Mouse (Mus musculus) E14TG2a.4 (cell line): ENCODE results near the gene Pglyrp1.

Source experiments
- H3K27me3 ChIP-seq: 2 replicates; pipeline ENCODE4 v1.6.1; 2014; ENCODE audit warnings: low read length, control low read depth; ENCODE audit not compliant: insufficient read depth
- H3K36me3 ChIP-seq: 2 replicates; pipeline ENCODE4 v1.6.1; 2014; ENCODE audit warnings: low read length, control low read depth; ENCODE audit not compliant: insufficient read depth
- H3K4me1 ChIP-seq: replicated peaks from 2 replicates; pipeline ENCODE4 v1.6.1; 2014; ENCODE audit warnings: low read depth, low read length, control low read depth
- H3K4me3 ChIP-seq: replicated peaks from 2 replicates; pipeline ENCODE4 v1.5.1; 2014; ENCODE audit warnings: mild to moderate bottlenecking, low read length
- H3K9me3 ChIP-seq: 2 replicates; pipeline ENCODE4 v1.6.1; 2014; ENCODE audit warnings: low read length, control low read depth
- CTCF ChIP-seq: conservative IDR thresholded peaks from 2 replicates; pipeline ENCODE4 v1.5.1; 2014; ENCODE audit warnings: low read length
- NANOG ChIP-seq: IDR thresholded peaks from 2 replicates; pipeline ENCODE4 v1.6.1; 2014; ENCODE audit warnings: borderline replicate concordance, low read length, mixed read lengths
- POU5F1 ChIP-seq: IDR thresholded peaks from 2 replicates; pipeline ENCODE4 v1.6.1; 2014; ENCODE audit warnings: low read length, borderline replicate concordance

Pglyrp1 gene

GRCm38 (mm10) chr7:18893651-18894430 lies 22.7 kb downstream of the Pglyrp1 start:
- Histone ChIP-seq H3K36me3 (peaks cover 49% of the 10 kb centered on the region), H3K4me1 (peaks cover 23% of the 10 kb centered on the region), H3K9me3 (no peaks in the 10 kb centered on the region), H3K4me3 (peak overlapping the region; percentile 76), H3K27me3 (peaks cover 18% of the 10 kb centered on the region)
- TF ChIP-seq NANOG (no peak), CTCF (no peak), POU5F1 (no peak)

DNA sequence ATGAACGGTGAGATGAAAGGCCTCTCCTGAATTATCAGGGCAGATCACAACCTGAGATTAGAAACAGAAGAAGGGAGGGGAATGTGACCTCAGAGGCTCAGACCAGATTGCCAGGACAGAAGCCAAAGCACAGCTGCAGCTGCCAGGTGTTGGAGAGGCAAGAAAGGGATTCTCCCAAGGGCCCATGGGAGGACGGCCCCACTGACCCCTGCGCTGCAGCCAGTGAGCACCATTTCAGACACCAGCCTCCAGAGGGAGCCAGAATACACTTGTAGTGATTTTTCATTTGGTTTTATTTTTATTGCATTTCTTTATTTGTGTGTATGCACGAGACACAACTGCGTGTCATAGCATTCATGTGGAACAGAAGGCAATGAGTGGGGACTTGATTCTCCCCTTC lies 25.4 kb downstream of the Pglyrp1 start:
- H3K36me3 ChIP-seq = peaks cover 46% of the 10 kb centered on the region
- no peak overlapping the region for H3K4me3 ChIP-seq
- peaks cover 24% of the 10 kb centered on the region for H3K4me1 ChIP-seq
- no peaks in the 10 kb centered on the region for H3K9me3 ChIP-seq
- TF ChIP-seq CTCF (peak; percentile 29), POU5F1 (no peak), NANOG (no peak)
- H3K27me3 ChIP-seq = peaks cover 18% of the 10 kb centered on the region

GRCm38 (mm10) chr7:18900513-18900912 lies 29.4 kb downstream of the Pglyrp1 start:
- H3K27me3 ChIP-seq = no peaks in the 10 kb centered on the region
- peaks cover 33% of the 10 kb centered on the region for H3K4me1 ChIP-seq
- no peak overlapping the region for H3K4me3 ChIP-seq
- H3K36me3 ChIP-seq = peaks cover 62% of the 10 kb centered on the region
- H3K9me3 ChIP-seq = no peaks in the 10 kb centered on the region
- TF ChIP-seq CTCF (no peak), NANOG (no peak), POU5F1 (no peak)

DNA sequence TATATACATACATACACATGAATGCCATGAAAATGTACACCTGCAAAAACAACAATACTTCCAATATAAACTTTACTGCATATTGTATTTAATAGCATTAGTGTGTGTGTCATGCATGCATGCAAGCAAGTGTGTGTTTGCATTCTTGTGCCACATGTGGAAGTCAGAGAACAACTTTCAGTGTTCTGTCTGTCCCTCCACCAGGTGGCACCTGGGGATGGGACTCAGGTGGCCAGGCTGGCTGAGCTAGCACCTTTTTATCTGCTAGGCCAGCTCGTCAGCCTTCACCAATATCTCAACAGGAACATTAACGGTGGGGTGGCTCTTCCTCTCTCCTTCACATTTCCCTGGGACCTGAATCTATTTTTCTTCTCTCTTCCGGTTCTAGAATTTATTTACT lies 31.4 kb downstream of the Pglyrp1 start:
- H3K4me1 ChIP-seq = peaks cover 49% of the 10 kb centered on the region
- H3K36me3 ChIP-seq = peaks cover 63% of the 10 kb centered on the region
- no peaks in the 10 kb centered on the region for H3K9me3 ChIP-seq
- no peak for TF ChIP-seq POU5F1
- TF ChIP-seq NANOG = no peak
- no peak for TF ChIP-seq CTCF
- no peaks in the 10 kb centered on the region for H3K27me3 ChIP-seq
- H3K4me3 ChIP-seq = no peak overlapping the region

- H3K4me1 ChIP-seq = peaks cover 70% of the 10 kb centered on the region
- H3K36me3 ChIP-seq = peaks cover 53% of the 10 kb centered on the region
- H3K9me3 ChIP-seq = no peaks in the 10 kb centered on the region
- no peaks in the 10 kb centered on the region for H3K27me3 ChIP-seq
- TF ChIP-seq NANOG (no peak), POU5F1 (no peak), CTCF (no peak)
- H3K4me3 ChIP-seq = peak overlapping the region; percentile 32; the same call in 1 of the 2 replicates
Measured at GRCm38 (mm10) chr7:18904971-18905370, 33.8 kb downstream of the Pglyrp1 start.

GRCm38 (mm10) chr7:18909797-18910196 lies 38.7 kb downstream of the Pglyrp1 start:
- Histone ChIP-seq H3K27me3 (peaks cover 4% of the 10 kb centered on the region), H3K36me3 (peaks cover 22% of the 10 kb centered on the region), H3K4me1 (peaks cover 51% of the 10 kb centered on the region), H3K9me3 (no peaks in the 10 kb centered on the region), H3K4me3 (peak overlapping the region; percentile 93)
- TF ChIP-seq POU5F1 (no peak), NANOG (no peak)

DNA sequence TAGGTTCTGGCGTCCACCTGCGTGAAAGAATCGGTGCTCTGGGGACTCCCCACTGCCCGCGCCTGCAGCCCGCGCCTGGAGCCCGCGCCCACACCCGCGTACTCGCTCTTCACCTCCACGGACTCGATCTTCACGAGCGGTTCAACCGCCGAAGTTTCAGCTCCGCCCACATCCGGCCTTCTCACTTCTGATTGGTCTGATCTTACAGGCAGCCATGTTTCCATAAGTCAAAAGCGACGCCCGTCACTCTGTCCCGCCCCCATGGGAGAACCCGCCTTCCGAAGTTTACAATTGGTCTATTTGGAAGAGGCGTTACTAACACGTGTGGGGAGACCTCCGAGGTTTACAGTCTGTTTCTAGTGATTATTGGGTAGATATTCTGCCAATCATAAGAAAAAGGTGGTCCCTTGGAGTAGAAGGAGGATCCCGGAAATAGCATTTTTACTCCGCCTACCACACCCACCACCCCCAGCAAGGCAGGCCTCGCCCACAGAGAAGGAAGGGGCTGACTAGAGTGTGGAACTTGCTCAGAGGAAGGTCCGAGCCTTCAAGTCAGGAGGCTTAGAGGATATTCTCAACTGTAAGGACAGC lies 39.2 kb downstream of the Pglyrp1 start, which contains the start of gene Ccdc61:
Gene Ccdc61, minus strand, starts transcription at position 175 of the 591 bp plus-strand sequence.
- Histone ChIP-seq H3K9me3 (no peaks in the 10 kb centered on the region), H3K4me1 (peaks cover 45% of the 10 kb centered on the region), H3K27me3 (peaks cover 4% of the 10 kb centered on the region), H3K4me3 (peak within 1 kb of the TSS; percentile 93), H3K36me3 (peaks cover 22% of the 10 kb centered on the region)
- TF ChIP-seq POU5F1 (no peak), CTCF (no peak), NANOG (no peak)

- Histone ChIP-seq H3K4me3 (no peak overlapping the region), H3K9me3 (peaks cover 4% of the 10 kb centered on the region; the same call in 1 of the 2 replicates), H3K4me1 (peaks cover 16% of the 10 kb centered on the region), H3K27me3 (peaks cover 4% of the 10 kb centered on the region), H3K36me3 (no peaks in the 10 kb centered on the region)
- no peak for TF ChIP-seq CTCF
- no peak for TF ChIP-seq POU5F1
- no peak for TF ChIP-seq NANOG
Measured at GRCm38 (mm10) chr7:18916254-18916653, 45.1 kb downstream of the Pglyrp1 start.

- no peak for TF ChIP-seq CTCF
- no peak for TF ChIP-seq NANOG
- TF ChIP-seq POU5F1 = no peak
- peaks cover 26% of the 10 kb centered on the region for H3K4me1 ChIP-seq
- peaks cover 4% of the 10 kb centered on the region; the same call in 1 of the 2 replicates for H3K9me3 ChIP-seq
- H3K4me3 ChIP-seq = no peak overlapping the region
- H3K36me3 ChIP-seq = no peaks in the 10 kb centered on the region
- peaks cover 3% of the 10 kb centered on the region for H3K27me3 ChIP-seq
Measured at GRCm38 (mm10) chr7:18917931-18918330, 46.8 kb downstream of the Pglyrp1 start.
